Comparison of ENCODE assay signal across 15 mouse cellular contexts in the genomic region with DNA sequence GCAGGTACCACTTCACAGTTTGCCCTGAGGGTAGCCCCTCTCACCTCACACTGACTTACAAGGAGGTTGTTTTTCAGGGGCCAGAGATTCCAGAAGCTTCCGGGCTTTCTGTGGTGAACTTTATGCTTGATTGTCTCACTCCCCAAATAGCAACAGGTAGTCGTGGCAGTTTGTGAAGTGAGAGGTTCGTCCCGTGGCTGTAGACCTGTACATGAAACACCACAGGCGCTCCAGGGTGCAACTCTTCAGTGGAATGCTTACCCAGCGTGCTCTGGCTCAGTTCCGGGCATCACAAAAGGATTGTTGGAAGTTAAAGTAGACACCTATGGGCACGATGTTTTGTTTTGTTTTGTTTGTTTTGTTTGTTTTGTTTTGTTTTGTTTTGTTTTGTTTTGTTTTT.
"Had no signal": no experiment of that assay in that cellular context is flagged by ENCODE, and none has a peak within 500 bp of the region (broad histone marks: within the 10 kb centered on the region; RNA-seq: fewer than 3 reads in every experiment).

No protein-coding gene starts in this region.

- H3K9me3 ChIP-seq: megakaryocyte, embryonic 14.5 days; midbrain, embryonic 12.5 days; neural tube, embryonic 12.5 days; stomach, embryonic 15.5 days had no signal

- H3K36me3 ChIP-seq: midbrain, embryonic 12.5 days; neural tube, embryonic 12.5 days; stomach, embryonic 15.5 days had no signal

- DNase-seq: lung, adult 18-20 months; lung, embryonic 14.5 days; lung, postnatal 14 days; lung, postnatal 36 days; midbrain, embryonic 14.5 days; right cerebral cortex, postnatal 14 days; thymus, adult 2 months; thymus, postnatal 25 days; thymus, postnatal 4 days had no signal

- H3K27me3 ChIP-seq: midbrain, embryonic 12.5 days; neural tube, embryonic 12.5 days; stomach, embryonic 15.5 days had no signal

- H3K27ac ChIP-seq: macrophage; midbrain, embryonic 12.5 days; neural tube, embryonic 12.5 days; stomach, embryonic 15.5 days; stomach, postnatal 0 days had no signal

- H3K4me1 ChIP-seq: megakaryocyte, embryonic 14.5 days had no signal

- H3K4me3 ChIP-seq: megakaryocyte, embryonic 14.5 days; midbrain, embryonic 12.5 days; neural tube, embryonic 12.5 days; stomach, embryonic 15.5 days had no signal

- H3K9ac ChIP-seq: lung, embryonic 14.5 days; midbrain, embryonic 12.5 days; neural tube, embryonic 12.5 days; stomach, embryonic 15.5 days had no signal
